Mouse (Mus musculus) heart, adult 2 months (tissue): Measurements from ENCODE around the gene Qsox1.

Experiments
- CTCF ChIP-seq: fragments of 200-600 bp; IDR thresholded peaks from 2 replicates; pipeline ENCODE4 v1.8.1; 2022; ENCODE audit warnings: antibody characterized with exemption, mild to moderate bottlenecking, moderate library complexity
- EP300 ChIP-seq: fragments of 200-500 bp; IDR thresholded peaks from 2 replicates; pipeline ENCODE4 v1.6.1; 2011; ENCODE audit warnings: low read depth, low read length, control low read depth; ENCODE audit not compliant: insufficient read depth
- POLR2A ChIP-seq: fragments of 200-500 bp; IDR thresholded peaks from 2 replicates; pipeline ENCODE4 v1.6.1; 2011; ENCODE audit warnings: mild to moderate bottlenecking, low read depth, low read length, control low read depth; ENCODE audit not compliant: insufficient read depth

GRCm38 (mm10) chr1:155827703-155828295 lies 15.1 kb upstream of the Qsox1 start:
- TF ChIP-seq POLR2A = no peak
- TF ChIP-seq CTCF = no peak
- TF ChIP-seq EP300 = no peak
